Comparison of ENCODE assay signal across 10 mouse cellular contexts in genomic region chr12:108553079-108553478, GRCm38 (mm10). TPM values are rescaled to one million over a fixed set of nuclear protein-coding genes. Genes with fewer than 3 reads are reported as not detected.
A peak's percentile ranks its signal among the peaks of the same experiment; 100 is the strongest.
DNase-seq lines count a peak whose midpoint lies in the region; TF ChIP-seq lines count a peak whose summit lies in the region.
"Had no signal": no experiment of that assay in that cellular context is flagged by ENCODE, and none has a peak within 500 bp of the region (broad histone marks: within the 10 kb centered on the region; RNA-seq: fewer than 3 reads in every experiment).

No protein-coding gene starts in this region.

- no peaks in the 10 kb centered on the region for H3K27me3 ChIP-seq in embryonic facial prominence, embryonic 10.5 days (replicated peaks; ENCODE audit: low read depth, poor library complexity, severe bottlenecking)
- H3K27me3 ChIP-seq in thymus, adult 2 months (ENCODE audit: control insufficient read depth, insufficient read depth, low read length): peaks cover 10% of the 10 kb centered on the region; the same call in 1 of the 2 replicates

- H3K4me1 ChIP-seq in embryonic facial prominence, embryonic 10.5 days: peaks cover 45% of the 10 kb centered on the region
- H3K4me1 ChIP-seq in thymus, adult 2 months (replicated peaks; ENCODE audit: control insufficient read depth, insufficient read depth, low read length): peaks cover 5% of the 10 kb centered on the region; the same call in 1 of the 2 replicates

- TF ChIP-seq CTCF in thymus, adult 2 months (IDR thresholded peaks at IDR 0.05; ENCODE audit: borderline replicate concordance, control insufficient read depth, extremely low read depth, insufficient read depth, low read length, poor library complexity): no peak

- H3K9me3 ChIP-seq in embryonic facial prominence, embryonic 10.5 days: peaks cover 3% of the 10 kb centered on the region; the same call in 1 of the 2 replicates

- H3K27ac ChIP-seq in embryonic facial prominence, embryonic 10.5 days (replicated peaks): 0 out of 2 replicates have a peak overlapping the region, but pooled peaks have one; percentile 11
- no peak overlapping the region for H3K27ac ChIP-seq in thymus, adult 2 months (ENCODE audit: control insufficient read depth, insufficient read depth, low read length)

- DNase-seq in kidney, postnatal 14 days: peak; percentile 31
- DNase-seq in kidney, adult 9 months: no peak
- DNase-seq in R1 (ENCODE audit: low read depth, low spot score): peak; percentile 36
- DNase-seq in embryonic facial prominence, embryonic 10.5 days (ENCODE audit: low spot score): peak; percentile 20
- DNase-seq in heart, postnatal 14 days: peak; percentile 32
- DNase-seq in urinary bladder, adult 18-20 months (ENCODE audit: low spot score in 2 of 2): no peak
- no peak for DNase-seq in thymus, adult 2 months
- DNase-seq in spleen, adult 12 weeks (ENCODE audit: low spot score): no peak
- DNase-seq: cerebellum, adult 9-11 months; right cerebral cortex, postnatal 25 days had no signal

- 41% methylated on average over 6 of the region's 6 CpGs for WGBS in embryonic facial prominence, embryonic 10.5 days
- 85% methylated on average over 6 of the region's 6 CpGs for WGBS in thymus, adult 2 months

- intact Hi-C loops in heart, postnatal 14 days (cut with DNase I): no loop called here

- H3K36me3 ChIP-seq in embryonic facial prominence, embryonic 10.5 days (replicated peaks): no peaks in the 10 kb centered on the region; the same call in 1 of the 2 replicates
- no peaks in the 10 kb centered on the region for H3K36me3 ChIP-seq in thymus, adult 2 months (ENCODE audit: control insufficient read depth, insufficient read depth, low read length)

- no peak for TF ChIP-seq POLR2A in thymus, adult 2 months (IDR thresholded peaks at IDR 0.05; ENCODE audit: control insufficient read depth, extremely low read depth, insufficient read depth, low read length, poor library complexity)

- no peak overlapping the region for H3K4me3 ChIP-seq in embryonic facial prominence, embryonic 10.5 days
- H3K4me3 ChIP-seq in thymus, adult 2 months (ENCODE audit: control insufficient read depth, insufficient read depth, low read length): no peak overlapping the region

RNA-seq across cellular contexts. Expression of gene Evl, which starts 1.4 kb away (rescaled TPM):
- polyA plus RNA-seq in embryonic facial prominence, embryonic 10.5 days (2016; fragmentation: Nextera tagmentation; extraction: Ambion mirVana): 58.3 and 60.2 TPM in 2 replicates
- total RNA-seq in heart, postnatal 14 days (2021): 10 to 100 TPM; 76.2 to 76.8 TPM
- polyA plus RNA-seq in thymus, adult 2 months (2012; rRNA removed): 147 and 172 TPM in 2 replicates

Comparison
In these comparisons a context has a peak if more than half of its experiments do, and no peak if none do; other contexts are left out.
1. DNase-seq: peak in kidney, postnatal 14 days (single experiment), R1 (single experiment), embryonic facial prominence, embryonic 10.5 days (single experiment) and heart, postnatal 14 days (2 of 2); none in kidney, adult 9 months (single experiment), urinary bladder, adult 18-20 months (0 of 2), thymus, adult 2 months (single experiment) and spleen, adult 12 weeks (single experiment).